Mouse (Mus musculus) megakaryocyte progenitor cell, adult 5-6 weeks (primary cell): Measurements from ENCODE around the gene Ap4b1. TPM values are rescaled to one million over a fixed set of nuclear protein-coding genes. Genes with fewer than 3 reads are reported as not detected.
A peak's percentile ranks its signal among the peaks of the same experiment; 100 is the strongest.
"Not testable (repeated sequence)": the region's sequence is repeated elsewhere in the genome, so short reads cannot be mapped to it uniquely, and the experiment has no call there.

ENCODE experiments used
- ATAC-seq: replicated peaks from 2 replicates; pipeline ENCODE4 v1.8.0; 2016; ENCODE audit warnings: mild to moderate bottlenecking, moderate TSS enrichment, inconsistent platforms; ENCODE audit not compliant: poor library complexity
- total RNA-seq, 2 experiments: library from RNA; stranded (forward) in 1 of 2; stranded (reverse) in 1 of 2; fragments of 157-497, 149-512 nt in 1 of 2; fragments of 200-1000 nt in 1 of 2; gene quantifications; 2 replicates each; pipeline versions ENCODE4 v1.2.3 to v1.2.4; 2015 to 2017

Gene Ap4b1
- total RNA-seq (2015) (17.5 and 18.1 TPM in 2 replicates), total RNA-seq (2017) (17.9 and 20.7 TPM in 2 replicates)

DNA sequence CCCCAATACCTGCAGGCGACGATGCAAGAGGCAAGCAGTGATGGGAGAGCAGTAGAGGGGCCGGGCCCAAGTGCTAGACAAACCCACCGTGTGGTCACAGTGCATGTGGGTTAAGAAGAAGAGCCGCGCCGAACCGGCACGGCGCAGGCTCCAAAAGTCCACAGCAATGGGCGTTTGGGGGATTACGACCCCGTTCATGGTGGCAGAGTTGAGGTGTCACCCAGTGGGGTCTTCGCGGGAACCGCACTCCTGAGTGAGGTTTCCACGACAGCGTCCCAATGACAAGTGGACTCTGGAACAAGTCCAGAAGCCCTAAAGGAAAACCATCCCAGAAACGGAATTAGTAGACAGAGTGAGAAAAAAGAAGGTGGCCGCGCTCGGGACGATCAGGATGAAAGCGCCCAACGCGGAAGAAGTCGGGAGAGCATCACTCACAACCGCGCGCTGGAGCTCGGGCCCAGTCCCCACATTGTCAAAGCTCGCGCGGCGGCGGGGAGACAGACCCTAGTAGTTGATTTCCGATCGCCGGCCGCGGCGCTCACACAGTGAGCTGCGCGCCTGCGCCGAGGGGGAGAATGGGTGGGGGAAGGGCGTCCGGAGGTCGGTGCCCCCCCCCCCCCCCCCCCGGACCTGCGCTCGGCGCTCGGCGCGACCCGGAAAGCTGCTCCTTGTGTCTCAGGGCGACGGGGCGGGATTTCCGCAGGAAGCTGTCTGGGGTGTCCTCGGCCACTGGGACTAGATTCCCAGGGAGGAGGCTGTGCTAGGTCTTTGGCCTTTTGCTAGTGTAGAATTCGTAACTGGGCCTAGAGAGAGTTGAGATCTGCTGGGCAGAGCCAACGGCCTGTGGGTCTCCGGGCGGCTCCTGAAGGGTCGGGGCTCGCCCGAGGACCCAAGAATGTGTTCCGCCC, at the start of gene Ap4b1, which contains the start of the genes Dclre1b and Gm43064:
Gene Ap4b1 (plus strand): TSS at position 630 of the 908 bp plus-strand sequence.
Gene Dclre1b (minus strand): TSS at position 554 of the 908 bp plus-strand sequence.
Gene Gm43064 (plus strand): TSS at position 683 of the 908 bp plus-strand sequence.
- peak; percentile 85 for ATAC-seq

DNA sequence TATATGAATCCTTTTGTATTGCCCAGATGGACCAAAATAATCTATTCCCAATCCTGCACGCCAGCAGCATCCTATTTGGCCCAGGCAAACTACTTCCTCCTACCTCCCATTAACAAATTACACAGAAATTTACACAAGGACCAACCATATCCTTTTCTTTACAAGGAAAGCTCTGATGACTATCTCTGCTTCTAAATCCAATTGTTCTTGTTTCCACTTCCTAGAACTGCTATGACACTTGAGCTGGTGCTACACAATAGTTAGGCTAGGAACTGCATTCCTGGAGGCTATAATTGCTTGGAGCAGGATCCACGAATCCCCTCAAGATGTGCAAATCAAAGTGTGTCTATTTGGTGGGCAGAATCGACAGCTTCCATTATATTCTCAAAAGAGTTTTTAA, 42.5 kb upstream of the Ap4b1 start:
- no peak for ATAC-seq

DNA sequence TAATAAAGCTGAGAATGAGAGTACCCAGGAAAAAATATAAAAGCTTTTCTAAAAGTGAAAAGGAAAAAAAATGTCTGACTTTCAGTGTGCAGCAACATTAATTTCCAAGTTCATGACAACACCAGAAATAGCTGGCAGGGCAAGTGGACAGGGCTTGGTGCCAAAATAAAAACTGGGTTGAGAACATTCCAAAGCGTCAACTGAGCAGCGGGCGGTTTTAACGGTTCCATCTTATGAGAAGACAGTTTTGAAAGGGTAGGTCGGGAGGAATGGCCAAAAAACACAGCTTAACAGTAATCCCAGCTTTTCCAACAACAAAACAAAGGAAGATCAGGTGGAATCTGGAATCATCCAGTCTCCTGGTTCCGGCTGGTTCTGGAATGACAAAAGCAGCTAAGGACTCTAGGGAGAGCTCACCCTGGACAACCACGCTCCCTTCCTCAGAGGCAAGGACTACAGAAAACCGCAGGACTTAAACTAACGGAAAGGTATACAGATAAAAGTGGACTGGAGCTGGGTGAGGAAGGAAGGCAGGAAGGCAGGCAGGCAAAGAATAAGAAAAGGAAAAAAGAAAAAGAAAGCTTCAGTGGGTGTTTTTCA, 37.7 kb upstream of the Ap4b1 start:
- ATAC-seq: peak; percentile 42; the same call in 1 of the 2 replicates

DNA sequence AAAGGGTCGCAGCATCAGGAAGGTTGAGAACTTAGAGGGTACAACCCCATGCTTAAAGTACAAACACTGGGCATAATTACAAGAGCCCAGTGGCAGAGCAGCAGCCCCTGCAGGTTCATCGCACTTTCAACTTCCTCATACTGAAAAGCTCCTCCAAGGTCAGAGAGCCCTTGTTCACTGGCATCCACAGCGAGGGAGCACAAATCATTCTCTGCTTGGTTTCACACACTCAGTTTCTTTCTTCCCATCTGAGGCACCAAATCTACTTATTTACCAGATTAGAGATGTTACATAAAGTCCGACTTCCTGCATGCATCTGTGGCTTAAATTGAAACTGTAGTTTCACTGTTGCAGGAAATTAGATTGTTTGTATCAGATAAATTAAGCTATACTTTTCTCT, 36.5 kb upstream of the Ap4b1 start:
- peak; percentile 63 for ATAC-seq

DNA sequence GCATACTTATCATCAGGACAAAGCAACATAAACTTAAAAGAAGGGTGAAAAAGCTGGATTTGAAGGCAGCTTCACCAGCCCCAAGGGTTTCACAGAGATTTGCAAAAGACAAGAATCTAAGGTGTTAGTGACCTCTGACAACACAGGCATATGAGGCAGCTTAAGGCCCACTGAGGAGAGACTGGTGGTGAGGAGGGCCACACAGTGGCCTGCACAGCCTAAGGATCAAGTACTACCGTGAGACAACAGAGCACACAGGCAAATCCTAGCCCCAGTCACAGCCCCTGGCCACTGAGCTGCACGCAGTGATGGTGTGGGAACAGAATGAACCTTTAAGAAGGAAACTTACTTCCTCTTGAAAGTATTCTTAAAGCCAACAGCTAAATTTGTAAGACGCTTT, 35.8 kb upstream of the Ap4b1 start:
- ATAC-seq: peak; percentile 40

DNA sequence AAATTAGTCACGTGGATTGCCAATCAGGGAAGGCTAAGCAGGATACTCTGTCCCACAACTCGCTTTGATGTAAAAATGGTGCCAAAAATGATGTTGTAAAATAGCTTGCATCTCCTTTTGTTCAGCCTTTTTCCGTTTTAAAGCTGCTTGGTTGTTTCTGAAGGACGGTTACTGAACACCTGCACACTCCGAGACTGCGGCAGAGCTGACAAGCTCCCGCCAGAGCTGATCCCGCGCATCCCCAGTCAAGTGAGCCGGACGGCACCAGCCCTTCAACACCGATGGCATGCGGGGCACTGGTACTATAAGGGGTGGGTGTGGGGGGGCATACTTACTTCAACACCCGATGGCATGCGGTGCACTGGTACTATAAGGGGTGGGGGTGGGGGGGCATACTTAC, 35.3 kb upstream of the Ap4b1 start:
- no peak for ATAC-seq

DNA sequence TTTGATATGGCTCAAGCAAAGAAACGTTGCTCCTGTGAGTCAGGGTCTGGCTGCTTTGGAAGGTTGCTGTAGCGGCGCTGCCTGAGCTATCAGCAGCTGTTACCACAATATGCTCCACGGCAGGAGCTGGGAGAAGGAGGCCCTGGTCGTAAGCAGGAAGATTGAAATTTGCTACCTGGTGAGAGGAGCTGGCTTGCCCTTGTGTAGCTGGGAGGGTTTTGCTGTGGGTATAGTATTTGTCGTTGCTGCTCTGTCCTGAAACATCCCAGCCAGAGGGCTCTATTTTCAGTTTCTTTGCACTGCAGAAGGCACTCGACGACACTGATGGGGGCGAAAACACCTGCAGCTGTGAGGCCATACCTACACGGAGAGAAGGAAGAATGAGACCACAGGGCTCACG, 31.4 kb upstream of the Ap4b1 start:
- ATAC-seq: no peak

DNA sequence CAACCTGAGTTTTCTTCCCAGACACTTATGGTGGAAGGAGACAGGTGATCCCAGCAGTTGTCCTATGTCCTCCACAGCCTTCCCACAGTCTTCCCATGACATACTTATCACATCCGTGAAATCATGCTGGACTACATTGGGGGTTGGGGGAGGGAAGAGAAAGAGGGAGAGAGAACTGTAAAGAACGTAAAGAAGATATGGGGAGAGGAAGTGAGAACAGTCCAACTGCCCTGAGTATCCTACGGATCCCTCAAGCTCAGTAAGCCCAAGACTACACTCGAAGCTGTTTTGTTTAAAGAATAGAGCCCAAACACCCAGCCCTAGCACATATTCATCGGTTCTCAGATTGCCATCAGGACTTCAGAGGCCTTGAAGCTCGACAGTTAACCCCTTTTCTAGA, 30.7 kb upstream of the Ap4b1 start:
- peak; percentile 27; the same call in 1 of the 2 replicates for ATAC-seq

DNA sequence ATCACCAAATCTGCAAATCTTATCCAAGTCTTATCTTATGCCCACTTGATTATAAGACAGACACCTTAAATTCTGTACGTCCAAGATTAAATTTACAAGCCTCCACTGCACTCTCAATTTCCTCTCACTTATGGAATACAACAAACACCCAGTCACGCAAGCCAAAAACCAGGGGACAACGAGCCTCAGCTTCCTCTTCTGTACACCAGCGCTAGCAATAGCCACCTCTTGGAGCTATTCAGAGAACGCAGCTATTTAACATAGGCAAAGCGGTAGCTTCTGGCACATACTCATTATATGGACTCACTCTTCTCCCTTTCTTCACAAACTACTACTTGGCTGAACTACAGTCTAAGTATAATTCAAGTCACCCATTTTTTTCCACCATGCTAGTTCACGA, 30.1 kb upstream of the Ap4b1 start:
- ATAC-seq: peak; percentile 55

DNA sequence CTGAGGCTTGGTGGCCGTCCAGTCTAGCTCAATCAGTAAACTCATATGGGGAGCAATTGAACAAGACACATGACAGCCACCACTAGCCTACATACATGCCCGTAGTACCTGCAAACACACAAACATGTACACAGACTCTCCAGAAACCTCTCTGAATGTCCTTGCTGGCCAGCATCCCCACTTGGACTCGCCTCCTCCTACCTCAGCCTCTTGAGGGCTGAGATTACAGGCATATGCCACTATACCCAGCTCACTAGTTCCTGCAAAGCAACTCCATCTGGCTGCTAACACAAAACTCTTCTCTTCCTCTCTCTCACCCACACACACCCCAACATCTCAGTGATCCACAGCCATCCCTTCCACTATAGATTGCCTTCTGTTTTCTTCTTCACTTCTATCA, 29.0 kb upstream of the Ap4b1 start:
- no peak for ATAC-seq

DNA sequence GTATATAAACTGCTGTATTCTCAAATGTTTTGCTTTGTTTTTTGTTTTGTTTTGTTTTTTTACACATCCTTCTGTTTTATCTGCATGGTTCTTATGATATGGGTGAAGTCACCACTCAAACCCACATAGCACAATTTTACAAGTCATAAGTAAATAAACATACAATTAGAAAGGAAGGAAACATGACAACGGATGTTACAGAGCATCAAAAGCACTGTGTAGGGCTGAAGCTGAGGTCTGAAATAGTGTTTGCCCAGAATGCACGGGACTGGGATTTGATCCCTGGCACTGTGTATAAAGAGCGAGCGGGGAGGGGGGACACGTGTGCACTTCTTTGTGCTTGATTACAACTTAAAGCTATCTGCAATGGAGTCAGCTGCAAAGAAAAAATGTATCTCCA, 28.5 kb upstream of the Ap4b1 start:
- ATAC-seq: no peak

DNA sequence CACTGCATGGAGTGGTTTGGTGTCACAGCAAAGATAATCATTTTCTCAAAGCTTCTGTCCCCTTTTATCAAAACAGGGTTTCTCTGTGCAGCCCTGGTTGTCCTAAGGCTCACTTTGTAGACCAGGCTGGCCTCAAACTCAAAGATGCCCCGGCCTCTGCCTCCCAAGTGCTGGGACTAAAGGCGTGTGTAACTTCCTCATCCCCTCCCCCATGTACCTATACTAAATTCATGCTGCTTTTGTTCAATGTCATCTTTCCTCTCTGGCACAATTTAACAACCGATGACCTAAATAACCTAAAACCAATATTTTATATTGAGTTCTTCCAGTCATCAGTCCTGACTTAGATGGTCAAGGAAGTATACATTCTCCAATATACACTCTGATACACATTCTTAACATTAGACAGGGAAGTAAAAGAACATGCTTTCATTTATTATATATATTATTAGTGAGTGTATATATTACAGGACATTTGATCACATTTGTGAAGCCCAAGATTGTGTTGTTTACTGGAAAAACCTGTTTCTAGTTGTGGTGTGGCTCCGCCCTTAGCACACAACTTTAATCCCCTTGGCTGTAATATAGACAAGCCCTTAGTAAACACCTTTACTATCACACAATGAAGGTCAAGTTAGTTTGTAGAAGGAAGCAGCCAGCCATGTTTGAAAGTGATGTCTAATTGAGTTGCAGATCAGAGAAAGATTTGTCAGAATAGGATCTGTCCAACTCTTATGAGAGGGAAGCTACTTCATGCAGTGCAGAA, 26.3 kb upstream of the Ap4b1 start:
- ATAC-seq: no peak

DNA sequence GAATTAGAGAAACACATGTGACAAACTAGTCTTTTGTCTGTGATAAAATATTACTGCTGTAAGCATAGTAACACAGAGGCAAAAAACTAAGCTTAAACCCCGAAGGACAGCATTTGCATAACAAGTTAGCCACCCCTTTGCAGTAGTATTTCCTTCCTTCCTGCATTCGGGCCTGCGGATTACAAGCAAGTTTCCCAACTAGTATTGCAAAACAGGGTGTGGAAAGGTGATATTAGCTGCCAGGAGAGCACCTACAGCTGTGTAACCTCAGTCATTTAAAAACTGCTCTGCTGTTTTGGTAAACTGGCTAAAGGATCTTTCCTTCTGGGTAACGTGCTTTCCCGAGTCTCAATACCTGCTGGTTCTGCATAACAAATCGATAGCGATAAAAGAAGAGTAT, 22.1 kb upstream of the Ap4b1 start:
- ATAC-seq: peak; percentile 37

DNA sequence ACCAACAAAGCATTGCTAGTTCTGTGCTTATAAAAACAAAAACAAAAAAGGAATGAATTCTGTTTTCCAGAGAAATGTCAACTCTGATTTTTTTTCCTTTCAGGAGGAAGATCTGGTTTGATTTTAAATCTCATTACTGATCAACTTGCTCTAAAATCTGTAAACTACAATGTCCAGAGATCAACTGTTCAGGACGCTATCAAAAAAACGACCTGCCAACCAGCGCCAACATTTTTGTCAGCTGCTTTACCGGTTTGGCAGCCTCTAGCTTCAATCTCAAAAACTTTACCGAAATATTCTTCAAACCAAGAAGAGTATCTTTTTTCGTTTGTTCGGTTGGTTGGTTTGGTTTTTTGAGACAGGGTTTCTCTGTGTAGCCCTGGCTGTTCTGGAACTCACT, 20.2 kb upstream of the Ap4b1 start:
- no peak for ATAC-seq

DNA sequence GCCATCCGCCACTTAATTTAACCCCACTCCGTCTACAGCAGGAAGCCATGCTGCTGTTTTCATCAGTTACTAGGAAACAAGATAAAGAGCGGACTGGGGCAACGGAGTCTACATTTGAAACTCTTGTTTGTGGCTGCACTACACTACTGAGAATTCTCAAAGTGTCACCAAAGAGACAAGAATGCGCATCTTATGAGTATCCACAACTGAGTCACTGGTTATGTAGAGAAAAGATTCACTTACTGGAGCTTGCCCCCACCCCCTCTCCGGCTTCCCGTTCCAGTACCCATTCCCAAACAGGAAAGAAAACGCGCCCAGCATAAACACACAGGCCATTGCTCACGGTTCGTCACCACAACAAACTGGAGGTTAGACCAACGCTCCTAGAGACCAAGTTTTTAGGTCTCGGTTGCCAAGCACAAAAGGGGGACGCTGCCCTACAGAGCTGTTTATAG, 19.4 kb upstream of the Ap4b1 start:
- ATAC-seq: peak; percentile 24

DNA sequence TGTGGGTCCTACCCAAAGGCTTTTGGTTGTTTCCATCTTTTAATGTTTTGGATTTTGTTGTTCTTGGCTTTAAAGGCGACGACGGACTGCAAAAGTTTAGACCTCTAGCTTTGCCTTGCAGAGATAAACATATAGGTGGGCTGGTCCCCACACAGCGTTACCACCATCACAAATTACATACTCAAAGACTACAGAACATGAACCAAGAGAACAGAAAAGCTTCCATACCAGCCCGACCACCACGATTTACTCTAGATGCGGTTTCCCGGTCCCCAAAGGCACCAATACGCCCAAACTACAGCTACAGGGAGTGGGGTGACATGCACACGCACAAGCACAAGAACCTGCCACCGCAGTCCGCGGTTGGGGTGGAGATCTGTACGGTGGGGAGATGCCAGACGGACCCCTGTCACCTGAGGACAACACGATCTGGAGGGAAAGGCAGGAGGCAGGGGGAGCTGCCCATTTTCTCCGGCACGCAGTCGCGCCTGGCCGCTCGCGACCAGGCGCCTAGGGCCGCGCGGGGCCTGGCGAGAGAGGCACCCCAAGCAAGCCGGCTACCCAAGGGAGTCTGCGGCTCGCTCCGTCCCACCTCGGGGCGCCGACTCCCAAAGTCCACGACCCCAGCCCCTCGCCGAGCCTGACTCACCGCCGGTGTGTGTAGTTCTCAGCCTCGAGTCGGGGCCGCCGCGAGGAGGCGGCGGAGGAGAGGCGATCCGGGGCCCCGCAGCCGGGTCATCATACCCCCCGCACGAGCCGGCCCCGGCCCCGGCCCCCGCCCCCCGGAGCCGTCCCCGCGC, 18.8 kb upstream of the Ap4b1 start:
- peak; percentile 11; the same call in 1 of the 2 replicates for ATAC-seq

DNA sequence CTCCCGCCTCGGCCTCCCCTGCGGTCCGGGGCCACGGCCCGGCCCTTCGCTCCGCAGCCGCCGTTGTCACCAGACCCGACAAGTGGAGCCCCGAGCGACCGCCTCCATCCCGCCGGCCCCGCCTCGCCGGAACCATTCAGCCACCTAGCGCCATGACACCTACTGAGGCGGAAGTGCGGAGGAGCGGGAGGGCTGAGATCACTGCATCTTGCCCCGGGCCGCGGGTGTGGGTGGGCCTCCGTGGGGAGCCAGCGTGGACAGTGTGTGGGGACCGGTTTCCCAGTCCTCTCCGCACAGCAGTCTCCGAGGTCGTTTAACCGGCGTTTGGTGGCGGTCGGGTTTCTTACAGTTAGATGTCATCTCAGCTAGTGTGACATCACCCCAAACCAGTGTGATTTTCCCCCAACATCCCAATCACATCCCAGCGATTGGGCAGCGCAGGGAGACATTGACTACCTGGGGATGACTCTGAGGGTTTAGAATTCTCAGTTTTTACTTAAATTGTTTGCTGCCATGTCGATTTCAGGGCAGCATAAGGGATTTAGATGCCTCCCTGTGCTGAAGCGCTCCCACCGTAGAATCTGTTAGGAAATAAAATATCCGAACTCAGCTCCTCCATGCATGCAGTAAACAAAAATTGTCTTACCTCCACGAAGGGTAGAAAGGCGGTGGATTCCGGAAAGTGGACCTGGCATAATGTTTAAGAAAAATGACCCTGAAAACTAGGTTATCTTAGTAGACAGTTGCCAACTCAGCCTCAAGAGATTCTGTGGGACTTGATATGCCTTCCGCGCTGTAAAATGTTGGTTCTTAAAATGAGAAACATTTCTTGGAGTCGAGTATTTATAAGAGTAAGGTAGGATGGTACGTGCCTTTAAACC, 17.9 kb upstream of the Ap4b1 start, which contains the start of gene Hipk1:
Gene Hipk1 (minus strand): TSS at position 334 of the 881 bp plus-strand sequence.
- peak; percentile 89 for ATAC-seq

DNA sequence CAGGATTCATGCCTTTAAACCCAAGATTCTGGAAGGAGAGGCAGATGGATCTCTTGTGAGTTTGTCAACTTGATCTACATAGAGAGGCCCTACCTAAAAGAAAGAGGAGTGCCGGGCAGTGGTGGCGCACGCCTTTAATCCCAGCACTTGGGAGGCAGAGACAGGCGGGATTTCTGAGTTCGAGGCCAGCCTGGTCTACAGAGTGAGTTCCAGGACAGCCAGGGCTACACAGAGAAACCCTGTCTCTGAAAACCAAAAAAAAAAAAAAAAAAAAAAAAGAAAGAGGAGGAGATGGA, 17.3 kb upstream of the Ap4b1 start:
- not testable (repeated sequence) for ATAC-seq

DNA sequence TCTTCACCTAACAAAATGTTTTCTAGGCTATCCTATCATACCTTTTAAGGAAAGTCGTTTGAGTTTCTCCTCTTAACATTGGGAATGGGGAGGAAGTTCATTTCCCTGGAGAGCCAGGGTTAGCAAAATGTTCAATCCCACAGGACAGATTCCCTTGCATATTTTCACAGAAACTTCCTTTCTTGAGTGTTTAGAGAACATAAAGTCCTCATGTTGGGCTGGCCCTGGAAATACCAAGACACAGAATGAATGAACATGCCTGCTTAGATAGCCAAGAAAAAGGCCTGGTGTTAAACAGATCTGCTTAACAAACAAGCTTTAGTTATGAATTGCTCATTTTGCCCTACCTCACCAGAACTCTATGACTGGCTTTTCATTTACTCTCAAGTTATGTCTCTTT, 16.8 kb upstream of the Ap4b1 start:
- ATAC-seq: no peak
